Mouse (Mus musculus) thymus, postnatal 25 days (tissue): ENCODE measurements around the gene Cyp46a1.

Experiments
- DNase-seq: peaks from one replicate; pipeline ENCODE4 v3.0.0; 2022

The Cyp46a1 gene

GRCm38 (mm10) chr12:108333895-108334445, at the start of gene Cyp46a1:
Gene Cyp46a1 (plus strand): TSS chr12:108334381.
- peak; percentile 92 for DNase-seq

DNA sequence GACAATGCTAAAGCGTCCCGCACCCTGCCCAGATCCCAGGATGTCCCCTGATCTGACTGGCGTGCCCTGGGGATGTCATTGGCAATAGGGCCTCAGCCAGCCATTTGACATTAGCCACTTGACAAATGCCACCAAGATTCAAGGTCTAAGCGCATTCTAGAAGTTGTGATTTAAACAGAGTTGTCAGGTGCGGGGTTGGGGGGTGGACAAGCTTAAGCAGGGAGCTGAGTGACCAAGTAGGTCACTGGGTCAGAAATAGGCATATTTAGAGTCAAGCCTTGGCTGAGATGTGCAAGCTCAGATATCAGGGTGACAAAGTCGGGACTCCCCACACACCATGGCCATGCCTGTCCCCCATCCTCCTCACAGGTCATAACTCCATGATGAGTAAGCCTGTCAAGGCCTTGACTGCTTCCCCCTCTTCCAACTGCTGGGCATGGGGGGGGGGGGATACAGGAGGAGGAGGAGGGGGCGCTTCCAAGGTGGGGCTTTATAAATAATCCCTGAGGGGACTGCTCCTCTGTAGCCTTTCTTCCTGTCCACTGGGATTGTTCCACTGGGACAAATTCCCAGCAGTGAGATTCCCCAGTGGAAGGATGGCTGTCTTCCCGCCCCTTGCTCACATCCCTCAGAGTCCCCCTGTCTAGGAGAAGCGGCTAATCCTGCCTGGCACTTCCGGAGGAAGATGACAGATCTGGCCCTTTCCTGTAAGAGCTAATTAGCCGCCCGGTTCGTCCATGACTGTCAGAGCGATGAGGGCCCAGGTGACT, 49.5 kb upstream of the Cyp46a1 start:
- DNase-seq, result no peak

DNA sequence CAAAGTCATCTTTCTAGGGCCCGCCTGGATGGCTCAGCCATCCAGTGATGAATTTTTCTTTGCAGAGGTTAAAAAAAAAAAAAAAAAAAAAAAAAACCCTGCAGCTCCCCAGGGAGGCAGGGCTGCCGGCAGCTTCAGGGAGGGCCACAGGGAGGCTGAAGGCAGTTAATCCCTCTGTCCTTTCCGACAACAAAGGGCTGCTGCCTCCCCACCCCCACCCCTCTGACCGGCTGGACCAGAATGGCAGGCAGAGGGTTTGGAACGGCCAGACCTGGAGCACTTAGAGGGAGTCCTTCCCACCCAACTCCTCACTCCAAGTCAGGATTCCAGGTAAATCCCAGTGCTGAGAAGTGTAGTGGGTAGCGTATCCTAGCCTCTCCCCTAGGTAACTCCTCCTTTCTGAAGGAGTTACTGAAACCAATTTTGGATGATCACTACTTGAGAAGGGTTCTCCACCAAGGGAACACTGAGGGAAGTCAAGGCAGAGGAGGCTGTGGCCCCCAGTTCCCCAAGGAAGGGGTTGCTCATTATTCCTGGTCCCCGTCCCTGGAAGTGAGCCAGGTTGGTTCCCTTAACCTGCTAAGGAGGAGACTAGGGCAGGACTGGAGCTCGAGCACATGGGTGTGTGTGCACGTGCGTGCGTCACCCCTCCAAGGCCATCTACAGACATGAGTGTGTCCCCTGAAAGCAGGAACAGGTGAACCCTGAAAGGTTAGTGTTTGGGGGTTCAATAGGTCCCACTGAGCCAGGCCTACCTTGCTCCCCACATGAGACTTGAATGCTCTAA, 48.8 kb upstream of the Cyp46a1 start:
- DNase-seq, result no peak

- DNase-seq, result no peak
These were observed 47.8 kb upstream of the Cyp46a1 start for GRCm38 (mm10) chr12:108286381-108286780.

DNA sequence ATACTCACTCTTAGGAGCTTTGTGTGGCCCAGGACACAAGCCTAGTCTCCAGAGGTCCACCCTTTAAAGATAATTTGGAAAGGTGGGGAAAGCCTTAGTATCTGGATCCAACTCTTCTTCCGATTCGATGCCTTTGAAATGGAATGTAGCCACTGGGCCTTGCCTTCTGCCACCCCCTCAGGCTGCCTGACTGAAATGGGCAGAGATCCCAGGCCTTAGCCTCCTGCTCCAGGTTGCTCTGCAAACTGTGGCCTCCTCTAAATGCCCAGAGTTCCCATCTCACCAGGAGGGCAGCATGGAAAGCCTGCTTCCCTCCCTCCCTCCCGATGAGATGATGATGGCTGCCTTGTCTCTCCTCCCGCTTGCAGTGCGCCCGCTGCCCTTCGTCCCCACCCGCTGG, 47.2 kb upstream of the Cyp46a1 start:
- DNase-seq, result no peak

DNA sequence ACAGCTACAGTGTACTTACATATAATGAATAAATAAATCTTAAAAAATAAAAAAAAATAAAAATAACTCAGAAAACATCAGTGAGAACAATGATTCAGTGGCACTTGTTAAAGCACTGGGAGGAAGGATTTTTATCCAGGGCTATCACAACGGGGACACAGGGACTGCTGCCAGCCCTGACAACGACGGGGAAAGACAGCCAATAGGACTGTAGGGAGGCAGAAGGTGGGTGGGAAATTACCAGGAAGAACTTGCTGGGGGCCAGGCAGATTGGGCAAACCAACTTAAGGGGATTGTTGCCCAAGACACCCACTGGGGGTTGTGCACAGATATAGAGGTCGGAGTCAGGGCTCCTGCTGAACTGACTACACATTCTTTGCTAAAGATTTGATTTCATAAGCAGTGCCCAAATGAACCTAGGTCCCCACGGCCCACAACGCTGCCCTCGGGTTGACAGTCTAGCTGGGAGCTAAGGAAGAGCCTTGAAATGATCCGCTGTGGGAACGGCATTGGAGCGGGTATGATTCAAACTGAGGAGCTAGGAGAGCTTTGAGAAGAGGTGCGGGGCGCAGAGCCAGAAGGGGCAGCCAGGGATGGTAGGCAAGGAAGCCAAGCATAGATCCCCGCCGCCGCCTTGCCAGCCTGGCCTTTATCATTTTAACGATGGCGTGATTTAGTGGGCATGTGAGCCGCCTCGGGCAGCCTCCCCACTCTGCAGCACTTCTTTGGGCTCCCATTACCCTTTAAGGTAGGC, 45.9 kb upstream of the Cyp46a1 start:
- DNase-seq, result no peak

GRCm38 (mm10) chr12:108292419-108292818, 41.8 kb upstream of the Cyp46a1 start:
- peak; percentile 18 for DNase-seq

DNA sequence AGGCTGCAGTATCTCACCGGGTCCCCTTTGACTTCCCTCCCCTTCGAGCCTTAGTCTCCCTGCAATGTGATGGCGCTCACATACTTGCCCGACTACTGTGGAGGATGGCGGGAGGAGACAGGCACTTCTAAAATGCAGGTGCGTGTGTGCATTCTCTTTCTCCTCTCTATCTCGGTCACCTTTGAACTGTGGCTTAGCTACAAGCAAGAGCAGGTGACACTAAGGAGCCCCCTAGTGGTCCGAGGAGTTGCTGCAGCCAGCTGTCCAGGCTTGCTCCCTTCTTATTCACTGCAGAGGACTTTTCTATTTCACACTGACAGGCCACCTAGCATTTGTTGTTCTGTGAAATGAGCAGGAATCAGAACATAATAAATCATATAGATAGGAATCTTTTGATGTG, 41.2 kb upstream of the Cyp46a1 start:
- peak; percentile 81 for DNase-seq

GRCm38 (mm10) chr12:108294620-108295019, 39.6 kb upstream of the Cyp46a1 start:
- no peak for DNase-seq

- no peak for DNase-seq
These were observed 37.1 kb upstream of the Cyp46a1 start for GRCm38 (mm10) chr12:108297033-108297432.

DNA sequence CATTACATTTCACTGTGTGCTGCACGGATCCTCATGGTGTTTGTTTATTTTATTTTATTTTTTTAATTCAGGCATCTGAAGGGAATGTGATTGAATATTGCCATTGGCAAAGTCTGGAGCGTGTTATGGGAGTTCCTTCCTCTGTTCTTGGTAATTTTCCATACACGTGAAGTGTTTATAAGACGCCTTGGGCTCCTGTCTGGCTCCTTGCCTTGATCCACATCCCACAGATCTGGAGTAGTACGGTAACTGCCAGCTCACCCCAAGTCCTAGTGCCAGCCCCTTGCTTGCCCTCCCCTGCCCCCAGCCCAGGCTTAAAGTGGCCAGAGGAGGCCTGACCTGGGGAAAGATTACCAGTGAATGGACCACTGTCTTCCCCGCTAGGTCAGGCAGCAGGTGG, 33.2 kb upstream of the Cyp46a1 start:
- DNase-seq, result no peak

DNA sequence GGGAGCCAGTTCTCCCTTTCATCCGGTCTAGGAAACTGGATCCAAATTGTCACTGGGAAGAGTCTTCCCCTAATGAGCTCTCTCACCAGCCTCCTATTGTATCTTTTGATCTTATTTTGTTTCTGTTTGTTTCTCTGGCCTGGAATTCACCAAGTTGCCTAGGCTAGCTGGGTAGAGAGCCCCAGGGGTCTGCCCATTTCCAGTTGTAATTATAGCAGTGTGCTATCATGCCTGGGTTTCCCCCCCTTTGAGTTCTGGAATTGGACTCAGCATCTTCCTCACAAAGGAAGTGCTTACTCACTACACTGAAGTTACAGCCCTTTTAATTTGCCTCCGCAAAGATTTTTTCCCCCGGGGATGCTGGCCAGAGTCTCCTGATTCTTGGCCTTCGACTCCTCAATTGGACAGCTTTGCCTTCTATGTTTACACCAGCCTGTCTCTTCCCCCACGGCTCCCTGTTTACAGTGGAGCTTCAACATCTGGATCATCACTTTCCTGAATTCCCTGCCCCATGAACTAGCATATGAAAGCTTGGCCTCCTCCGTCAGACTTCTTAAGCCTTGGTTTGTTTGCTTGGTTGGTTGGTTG, 30.3 kb upstream of the Cyp46a1 start:
- DNase-seq, result no peak

GRCm38 (mm10) chr12:108305172-108305571, 29.0 kb upstream of the Cyp46a1 start:
- DNase-seq, result no peak

- DNase-seq, result no peak
These were observed 28.1 kb upstream of the Cyp46a1 start, which contains the start of gene Hhipl1 for GRCm38 (mm10) chr12:108305812-108306794. Gene Hhipl1 (plus strand): TSS chr12:108306270.

DNA sequence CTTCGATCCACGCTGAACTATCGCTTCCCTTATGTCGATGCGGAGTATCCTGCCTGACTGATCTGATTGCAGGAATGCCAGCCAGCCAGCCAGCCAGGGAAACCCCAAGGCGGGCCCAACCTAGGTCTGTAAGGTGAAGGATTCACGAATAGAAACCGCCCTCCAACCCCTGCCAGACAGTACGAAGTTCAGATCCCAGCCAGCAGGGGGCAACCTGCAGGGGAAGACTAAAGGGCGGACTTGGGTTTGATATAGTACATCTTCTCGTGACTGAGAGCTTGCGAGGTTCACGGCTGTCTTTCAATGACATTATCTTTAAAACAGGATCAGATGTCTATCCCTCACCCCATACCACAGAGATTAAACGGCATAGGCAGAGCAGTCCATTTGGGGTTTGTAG, 26.6 kb upstream of the Cyp46a1 start:
- DNase-seq, result peak; percentile 61

DNA sequence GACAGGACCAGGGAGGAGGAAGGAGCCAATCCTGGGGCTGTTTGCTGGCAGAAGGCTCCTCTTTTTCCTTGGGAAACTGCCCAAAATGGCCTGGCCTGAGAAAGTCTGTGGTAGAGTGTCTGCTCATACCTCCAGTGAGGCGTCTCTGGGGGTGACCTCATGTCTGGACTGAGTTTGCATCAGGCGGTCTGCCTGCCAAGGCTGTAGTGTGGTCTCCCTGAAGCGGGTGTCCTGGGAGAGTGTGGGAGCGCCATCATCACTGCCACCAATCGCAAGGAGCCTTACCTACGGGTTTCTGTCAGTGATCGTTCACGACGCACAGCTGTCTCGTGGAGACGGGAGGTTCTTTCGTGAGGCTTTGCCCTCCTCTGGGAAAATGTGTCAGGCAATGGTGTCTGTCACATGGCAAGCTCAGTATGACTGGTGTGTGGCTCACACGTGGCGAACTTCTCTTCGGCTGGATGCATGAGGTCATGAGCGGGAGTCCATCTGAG, 25.8 kb upstream of the Cyp46a1 start:
- no peak for DNase-seq

GRCm38 (mm10) chr12:108309116-108309794, 24.9 kb upstream of the Cyp46a1 start:
- no peak for DNase-seq

- no peak for DNase-seq
These were observed 24.1 kb upstream of the Cyp46a1 start for GRCm38 (mm10) chr12:108310041-108310440.

GRCm38 (mm10) chr12:108310456-108311027, 23.6 kb upstream of the Cyp46a1 start:
- no peak for DNase-seq

GRCm38 (mm10) chr12:108311741-108312290, 22.4 kb upstream of the Cyp46a1 start:
- no peak for DNase-seq
